Mouse (Mus musculus) adrenal gland, postnatal 14 days (tissue): ENCODE measurements around the gene Ribc2. TPM values are rescaled to one million over a fixed set of nuclear protein-coding genes. Genes with fewer than 3 reads are reported as not detected.

Source experiments
- DNase-seq: peaks from one replicate; pipeline ENCODE4 v3.0.0; 2021; ENCODE audit warnings: mixed read lengths
- total RNA-seq: library from RNA; stranded (reverse); gene quantifications from 2 replicates; pipeline ENCODE4 v1.2.3, GENCODE M21; 2021

Gene Ribc2
- total RNA-seq, 1 experiment from 2014 or later, result not detected

DNA sequence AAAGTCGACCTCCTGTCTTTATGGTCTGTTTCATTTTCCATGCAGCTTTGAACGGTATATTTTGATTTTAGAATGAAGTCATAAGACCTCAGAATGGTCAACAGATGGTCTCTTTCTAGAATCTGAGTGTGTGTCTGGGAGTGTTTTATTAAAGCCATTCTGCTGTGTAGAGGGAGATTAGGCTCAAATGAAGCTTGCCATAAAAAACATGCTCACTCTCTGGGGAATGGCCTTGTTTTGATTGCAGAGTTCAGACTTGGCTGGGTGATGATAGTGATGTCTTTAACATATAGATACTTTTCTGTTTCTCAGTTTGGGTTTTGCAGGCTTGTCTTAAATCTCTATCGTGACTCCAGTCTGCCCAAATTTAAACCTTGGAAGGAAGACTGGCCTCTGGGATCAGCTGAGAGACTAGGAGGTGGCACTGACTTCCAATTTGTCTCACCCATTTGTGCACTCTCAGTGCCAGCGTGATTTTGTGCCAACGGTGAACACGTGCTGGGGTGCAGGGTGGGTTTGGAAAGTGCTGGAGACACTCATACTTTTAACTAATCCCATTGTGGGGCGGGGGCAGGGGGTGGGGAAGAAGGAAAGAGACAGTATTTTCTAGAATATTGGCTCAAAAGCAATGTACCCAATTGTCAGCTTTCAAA, 47.8 kb downstream of the Ribc2 start:
- DNase-seq, result no peak

DNA sequence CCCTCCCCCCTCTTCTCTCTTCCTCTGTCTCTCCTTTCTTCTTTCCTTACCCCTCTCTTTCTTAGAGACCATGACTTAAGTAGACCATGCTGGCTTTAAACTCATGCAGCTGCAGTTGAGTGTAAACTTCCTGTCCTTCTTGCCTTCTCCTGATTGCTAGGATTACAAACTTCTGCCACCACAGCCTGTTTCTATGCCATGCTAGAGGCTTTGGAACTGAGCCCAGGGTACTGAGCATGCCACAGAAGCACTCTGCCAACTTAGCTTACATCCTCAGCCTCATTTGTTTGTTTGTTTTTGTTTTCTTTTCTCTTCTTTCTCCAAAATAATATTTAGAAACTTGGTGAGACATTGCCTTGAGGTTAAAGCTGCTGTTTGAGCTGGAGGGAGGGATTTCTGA, 48.5 kb downstream of the Ribc2 start:
- no peak for DNase-seq

DNA sequence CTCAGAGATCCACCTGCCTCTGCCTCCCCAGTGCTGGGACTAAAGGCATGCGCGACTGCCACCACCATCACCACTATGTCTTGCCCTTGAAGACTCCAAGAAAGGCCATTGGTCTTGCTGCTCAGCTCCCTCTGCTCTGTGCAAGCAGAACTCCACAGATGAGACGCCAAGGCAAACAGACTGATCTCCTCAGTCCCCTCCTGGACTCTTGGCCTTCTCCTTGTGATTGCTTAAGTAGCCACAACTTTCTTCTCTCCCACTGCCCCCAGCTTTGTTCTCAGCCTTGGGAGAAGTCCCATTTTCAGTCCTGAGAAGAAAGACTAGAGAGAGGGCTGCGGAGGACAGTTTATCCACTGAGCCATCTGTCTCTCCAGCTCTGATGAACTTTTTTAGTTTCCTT, 50.2 kb downstream of the Ribc2 start:
- no peak for DNase-seq

DNA sequence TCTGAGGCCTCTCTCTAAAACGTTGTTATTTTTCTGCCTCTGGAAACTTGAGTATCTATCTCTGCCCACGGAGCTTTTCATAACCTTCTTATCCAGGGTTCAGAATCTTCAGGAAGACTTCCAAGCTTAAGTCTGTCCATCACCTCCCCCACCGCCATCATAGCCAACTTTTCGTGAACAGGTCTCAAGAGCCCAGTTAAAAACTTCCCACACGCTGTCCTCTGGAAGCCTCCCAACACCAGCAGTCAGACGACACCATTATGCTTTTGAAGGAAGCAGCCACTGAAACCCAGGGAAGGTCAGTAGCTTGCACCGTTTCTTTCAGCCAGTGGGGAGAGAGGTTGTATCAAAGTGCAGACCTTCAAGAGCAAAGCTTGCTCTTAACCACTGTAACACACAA, 55.0 kb downstream of the Ribc2 start:
- peak; percentile 28 for DNase-seq

DNA sequence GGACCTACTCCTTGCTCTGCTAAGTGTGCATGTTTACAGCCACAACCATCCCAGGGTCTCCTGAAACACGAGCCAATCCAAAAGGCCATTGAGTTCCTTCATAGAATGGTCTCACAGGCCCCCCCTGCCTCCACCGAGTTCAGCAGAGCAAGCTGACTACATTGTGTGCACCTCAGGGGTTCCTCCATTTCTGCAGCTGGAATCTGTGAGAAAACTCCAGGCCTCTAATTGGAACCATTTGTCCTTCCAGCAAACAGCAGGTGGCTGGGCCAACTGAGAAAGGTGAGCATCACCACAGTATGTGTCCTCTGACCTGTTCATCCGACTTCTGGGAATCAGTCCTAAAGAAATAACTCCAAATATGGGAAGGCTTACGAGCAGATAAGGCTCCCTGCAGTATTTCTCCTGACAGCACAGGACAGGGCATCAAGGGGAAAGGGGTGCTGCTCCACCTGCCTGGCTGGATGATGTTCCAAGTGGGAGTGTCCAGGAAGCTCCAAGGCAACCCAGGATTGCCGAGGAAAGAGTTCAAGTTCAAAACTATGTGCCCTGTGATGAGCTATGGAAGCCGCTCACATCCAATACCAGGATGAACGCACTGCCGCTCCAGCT, 56.4 kb downstream of the Ribc2 start:
- no peak for DNase-seq

Other genes starting within 250 kb of the Ribc2 start
- gene Gm29666, start 212.0 kb upstream of the Ribc2 start, total RNA-seq, result 0.30 TPM in 2 replicates
- 30.9 and 33.1 TPM in 2 replicates for gene Nup50, start 208.7 kb upstream of the Ribc2 start, total RNA-seq
- 24.9 and 32.2 TPM in 2 replicates for gene 5031439G07Rik, start 143.5 kb upstream of the Ribc2 start, total RNA-seq
- gene Upk3a, start 114.9 kb upstream of the Ribc2 start, total RNA-seq, result not detected in 2 replicates
- gene Fam118a, start 103.1 kb upstream of the Ribc2 start, total RNA-seq, result 12.6 and 15.5 TPM in 2 replicates
- gene Smc1b, start 114 bp upstream of the Ribc2 start, total RNA-seq, result 0.11 and 0.41 TPM in 2 replicates
- gene Fbln1, start 73.9 kb downstream of the Ribc2 start, total RNA-seq, result 45.3 and 47.0 TPM in 2 replicates
- gene Atxn10, start 204.2 kb downstream of the Ribc2 start, total RNA-seq, result 105 and 109 TPM in 2 replicates